Mouse (Mus musculus) intestine, postnatal 0 days (tissue): ENCODE data around the gene Cavin4. TPM values are rescaled to one million over a fixed set of nuclear protein-coding genes. Genes with fewer than 3 reads are reported as not detected.

Source experiments
- ATAC-seq: fragments of 200-750 bp; cut with Nextera tagmentation; 2 replicates; pipeline ENCODE4 v1.8.0; 2017; ENCODE audit warnings: mild to moderate bottlenecking, moderate TSS enrichment, moderate library complexity
- H3K27ac ChIP-seq: fragments of 300-500 bp; sonication (generic); 2 replicates; pipeline ENCODE4 v1.5.1; 2014; ENCODE audit warnings: mild to moderate bottlenecking, low read depth, low read length, moderate library complexity
- H3K27me3 ChIP-seq: fragments of 300-500 bp; sonication (generic); replicated peaks from 2 replicates; pipeline ENCODE4 v1.6.1; 2014; ENCODE audit warnings: low read length, mixed read lengths; ENCODE audit not compliant: control insufficient read depth, insufficient read depth
- H3K36me3 ChIP-seq: fragments of 300-500 bp; sonication (generic); 2 replicates; pipeline ENCODE4 v1.6.1; 2014; ENCODE audit warnings: mild to moderate bottlenecking, moderate library complexity; ENCODE audit not compliant: control insufficient read depth, insufficient read depth
- H3K4me1 ChIP-seq: fragments of 300-500 bp; sonication (generic); replicated peaks from 2 replicates; pipeline ENCODE4 v1.6.1; 2014; ENCODE audit warnings: antibody characterized with exemption, low read length, mixed read lengths; ENCODE audit not compliant: control insufficient read depth, insufficient read depth
- H3K4me2 ChIP-seq: fragments of 300-500 bp; sonication (generic); replicated peaks from 2 replicates; pipeline ENCODE4 v1.6.1; 2014; ENCODE audit warnings: low read depth, mild to moderate bottlenecking, moderate library complexity
- H3K4me3 ChIP-seq: fragments of 300-500 bp; sonication (generic); 2 replicates; pipeline ENCODE4 v1.5.1; 2014; ENCODE audit warnings: low read depth, low read length
- H3K9ac ChIP-seq: fragments of 300-500 bp; sonication (generic); 2 replicates; pipeline ENCODE4 v1.6.1; 2014; ENCODE audit warnings: mild to moderate bottlenecking, low read depth, low read length
- H3K9me3 ChIP-seq: fragments of 300-500 bp; sonication (generic); 2 replicates; pipeline ENCODE4 v1.6.1; 2016; ENCODE audit warnings: mixed run types; ENCODE audit not compliant: control insufficient read depth
- CTCF ChIP-seq: sonication (generic); IDR thresholded peaks from 2 replicates; pipeline ENCODE4 v1.5.1; 2016; ENCODE audit warnings: low read depth, mild to moderate bottlenecking, control low read depth, antibody characterized with exemption, moderate library complexity
- WGBS: fragments of 180-500 bp; shearing (Covaris S2); extraction: QIAGEN DNeasy Blood & Tissue Kit; methylation state at CpG from one replicate; pipeline ENCODE4 v1.1.7; 2014; 5-methylcytosine and 5-hydroxymethylcytosine counted together
- polyA plus RNA-seq: library from polyadenylated mRNA; unstranded; fragments of >200 nt; fragmentation: Nextera tagmentation; extraction: Ambion mirVana; gene quantifications from 2 replicates; pipeline ENCODE4 v1.2.1, GENCODE M21; 2015

Cavin4 gene
- polyA plus RNA-seq, result 0.05 and 0.09 TPM in 2 replicates

DNA sequence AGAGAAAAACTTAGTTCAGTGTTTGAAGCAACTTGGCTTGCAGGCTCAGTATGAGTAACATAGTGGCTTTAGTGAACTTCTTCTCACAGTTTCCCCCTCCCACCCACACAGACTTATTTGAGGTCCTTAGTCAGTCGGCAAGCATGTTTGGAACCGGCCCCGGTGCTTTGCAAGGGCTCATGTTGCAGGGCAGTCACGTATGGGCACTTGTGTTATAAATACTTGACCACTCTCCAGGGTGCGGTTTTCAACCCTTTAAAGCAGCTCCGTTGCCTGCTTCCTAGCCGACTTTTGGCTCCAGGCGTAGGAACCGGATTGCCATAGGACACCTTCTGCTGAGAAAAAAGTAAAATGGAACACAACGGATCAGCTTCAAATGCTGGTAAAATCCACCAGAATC, at the start of gene Cavin4:
Cavin4 (plus strand) TSS at position 244 of the 400 bp plus-strand sequence.
- no peaks in the 10 kb centered on the region for H3K9me3 ChIP-seq
- WGBS, result 92% methylated on average over 10 of the region's 10 CpGs
- H3K4me3 ChIP-seq, result no peak within 1 kb of the TSS
- H3K4me1 ChIP-seq, result no peaks in the 10 kb centered on the region
- H3K9ac ChIP-seq, result no peak within 1 kb of the TSS
- no peak within 1 kb of the TSS for H3K4me2 ChIP-seq
- no peak for ATAC-seq
- H3K27ac ChIP-seq, result no peak within 1 kb of the TSS
- no peak for TF ChIP-seq CTCF
- H3K36me3 ChIP-seq, result peaks cover 10% of the 10 kb centered on the region
- no peaks in the 10 kb centered on the region for H3K27me3 ChIP-seq

DNA sequence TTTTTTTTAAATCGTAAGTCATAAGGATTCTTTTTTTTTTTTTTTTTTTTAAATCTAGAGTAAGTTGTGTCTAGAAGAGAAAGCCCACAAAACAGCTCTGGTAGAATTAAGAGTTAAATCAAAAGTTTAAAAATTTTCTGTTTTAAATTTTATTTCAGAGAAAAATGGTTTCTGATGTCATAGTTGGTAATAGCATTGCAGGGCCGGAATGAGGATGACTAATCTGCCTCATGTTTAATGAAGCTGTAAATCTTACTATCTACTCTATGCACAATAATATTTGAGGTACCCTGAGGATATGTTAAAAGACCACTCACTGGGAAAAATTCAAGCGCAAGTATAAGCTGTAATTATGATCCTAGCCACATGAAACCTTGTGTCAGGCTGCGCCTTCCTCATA, 47.8 kb upstream of the Cavin4 start:
- no peak for ATAC-seq
- WGBS, result 95% methylated on average over 4 of the region's 4 CpGs

DNA sequence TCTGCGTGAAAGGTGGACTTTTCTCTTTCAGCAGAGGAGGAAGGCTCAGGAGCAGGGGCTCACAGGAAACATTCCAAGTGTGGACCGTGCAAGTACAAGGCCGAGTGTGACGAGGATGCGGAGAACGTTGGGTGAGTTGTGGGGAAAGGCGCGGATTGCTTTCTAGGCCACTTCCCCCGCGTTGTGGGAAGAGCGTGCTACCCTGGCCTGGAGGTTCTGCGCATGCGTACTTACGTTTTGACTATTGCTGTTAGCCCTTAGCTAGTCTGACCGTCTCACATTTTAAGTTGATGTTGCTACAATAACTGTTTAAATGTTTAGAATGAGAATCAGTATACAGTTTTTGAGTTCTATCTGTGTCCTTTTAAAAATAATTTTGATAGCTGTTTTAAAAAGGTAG, 46.1 kb upstream of the Cavin4 start:
- Histone ChIP-seq H3K36me3 (0 out of 2 replicates have a peak, but pooled peaks cover 7% of the 10 kb centered on the region), H3K27ac (no peak overlapping the region), H3K9me3 (no peaks in the 10 kb centered on the region), H3K27me3 (no peaks in the 10 kb centered on the region), H3K4me3 (no peak overlapping the region), H3K4me1 (no peaks in the 10 kb centered on the region), H3K4me2 (no peak overlapping the region), H3K9ac (no peak overlapping the region)
- TF ChIP-seq CTCF, result no peak
- no peak for ATAC-seq
- WGBS, result 98% methylated on average over 15 of the region's 15 CpGs

More for the DNA sequence above, 47.8 kb upstream of the Cavin4 start:
- Histone ChIP-seq H3K4me1 (no peaks in the 10 kb centered on the region), H3K9me3 (no peaks in the 10 kb centered on the region), H3K4me3 (no peak overlapping the region), H3K9ac (no peak overlapping the region), H3K36me3 (0 out of 2 replicates have a peak, but pooled peaks cover 6% of the 10 kb centered on the region), H3K27me3 (no peaks in the 10 kb centered on the region), H3K27ac (no peak overlapping the region), H3K4me2 (no peak overlapping the region)
- no peak for TF ChIP-seq CTCF

DNA sequence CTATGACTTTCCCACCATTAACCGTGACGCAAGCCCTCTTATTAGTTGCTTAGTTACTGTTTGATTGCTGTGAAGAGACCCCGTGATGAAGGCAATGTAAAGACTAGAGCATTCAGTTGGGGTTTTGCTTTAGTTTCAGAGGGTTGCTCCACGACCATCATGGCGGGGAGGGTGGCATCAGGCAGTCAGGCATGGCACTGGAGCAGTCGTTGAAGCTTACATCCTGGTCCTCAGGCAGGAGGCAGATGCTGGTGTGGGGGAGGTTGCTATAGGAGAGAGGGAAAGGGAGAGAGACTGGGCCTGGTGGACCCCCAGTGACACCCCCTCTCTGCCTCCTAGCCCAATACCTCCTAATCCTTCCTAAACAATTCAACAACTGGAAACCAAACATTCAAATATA, 43.2 kb upstream of the Cavin4 start:
- Histone ChIP-seq H3K36me3 (0 out of 2 replicates have a peak, but pooled peaks cover 7% of the 10 kb centered on the region), H3K4me2 (no peak overlapping the region), H3K27ac (no peak overlapping the region), H3K4me3 (no peak overlapping the region), H3K9ac (no peak overlapping the region), H3K9me3 (no peaks in the 10 kb centered on the region), H3K4me1 (no peaks in the 10 kb centered on the region), H3K27me3 (no peaks in the 10 kb centered on the region)
- no peak for TF ChIP-seq CTCF
- 94% methylated on average over 6 of the region's 6 CpGs for WGBS
- no peak for ATAC-seq

DNA sequence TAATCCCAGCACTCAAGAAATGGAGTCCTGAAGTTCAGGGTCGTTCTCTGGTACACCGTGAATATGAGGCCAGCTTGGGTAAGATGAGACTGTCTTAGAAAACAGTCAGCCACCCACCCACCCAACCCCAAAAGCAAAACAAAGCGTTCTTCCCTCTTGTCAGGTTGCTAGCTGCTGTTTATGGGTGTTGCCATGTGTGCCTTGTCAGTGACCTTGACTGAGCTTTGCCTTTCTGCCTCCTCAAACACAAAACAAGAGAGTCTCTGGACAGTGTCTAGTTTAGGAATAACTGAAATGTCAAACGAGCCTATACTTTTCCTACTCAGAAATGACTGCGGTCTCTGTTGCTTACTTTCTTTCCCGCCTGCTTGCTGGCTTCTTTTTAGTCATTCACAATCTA, 41.1 kb upstream of the Cavin4 start:
- no peak overlapping the region for H3K4me3 ChIP-seq
- no peaks in the 10 kb centered on the region for H3K9me3 ChIP-seq
- no peaks in the 10 kb centered on the region for H3K27me3 ChIP-seq
- no peak overlapping the region for H3K4me2 ChIP-seq
- ATAC-seq, result no peak
- H3K4me1 ChIP-seq, result no peaks in the 10 kb centered on the region
- no peak overlapping the region for H3K9ac ChIP-seq
- WGBS, result 67% methylated on average over 6 of the region's 6 CpGs
- no peak overlapping the region for H3K27ac ChIP-seq
- no peak for TF ChIP-seq CTCF
- H3K36me3 ChIP-seq, result 0 out of 2 replicates have a peak, but pooled peaks cover 7% of the 10 kb centered on the region

DNA sequence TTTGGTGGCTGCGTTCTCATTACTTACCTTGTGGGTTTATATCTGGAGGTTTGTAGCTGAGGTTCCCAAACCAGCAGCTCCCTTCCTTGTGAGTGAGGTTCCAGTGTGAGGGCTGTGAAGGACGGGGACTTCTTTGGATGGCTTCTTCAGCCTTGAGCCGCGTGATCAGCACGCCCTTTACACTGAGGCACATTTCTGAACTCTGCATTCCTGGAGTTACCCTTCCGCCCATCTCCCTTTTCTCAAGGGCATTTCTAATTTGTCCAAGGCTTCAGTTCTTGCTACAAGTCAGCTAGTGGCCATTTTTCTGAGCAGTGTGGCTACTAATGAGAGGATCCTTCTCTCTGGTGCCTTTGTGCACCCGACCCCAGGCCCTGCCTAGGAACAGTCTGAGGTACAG, 40.4 kb upstream of the Cavin4 start:
- no peak overlapping the region for H3K4me3 ChIP-seq
- H3K27ac ChIP-seq, result no peak overlapping the region
- H3K9ac ChIP-seq, result no peak overlapping the region
- 86% methylated on average over 7 of the region's 7 CpGs for WGBS
- no peak for TF ChIP-seq CTCF
- no peak overlapping the region for H3K4me2 ChIP-seq
- no peaks in the 10 kb centered on the region for H3K4me1 ChIP-seq
- no peak for ATAC-seq
- H3K36me3 ChIP-seq, result 0 out of 2 replicates have a peak, but pooled peaks cover 7% of the 10 kb centered on the region
- H3K9me3 ChIP-seq, result no peaks in the 10 kb centered on the region
- H3K27me3 ChIP-seq, result no peaks in the 10 kb centered on the region

DNA sequence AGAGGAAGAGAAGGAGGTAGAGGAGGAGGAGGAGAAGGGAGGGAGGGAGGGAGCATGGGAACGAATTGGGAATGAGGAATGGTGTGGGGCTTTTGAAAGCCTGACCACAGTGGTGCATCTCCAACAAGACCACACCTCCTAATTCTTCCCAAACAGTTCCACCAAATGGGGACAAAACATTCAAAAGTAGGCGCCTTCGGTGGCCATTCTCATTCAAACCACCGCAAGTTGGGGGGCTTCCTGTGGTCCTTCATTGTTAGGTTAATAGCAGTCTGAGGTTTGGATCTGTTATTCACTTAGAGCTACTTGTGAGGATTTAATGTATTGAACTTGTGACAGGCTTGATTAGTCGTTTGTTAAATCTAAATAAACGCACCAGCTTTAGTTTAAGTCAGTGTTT, 38.4 kb upstream of the Cavin4 start:
- H3K36me3 ChIP-seq, result peaks cover 7% of the 10 kb centered on the region; the same call in 1 of the 2 replicates
- no peak for ATAC-seq
- H3K9ac ChIP-seq, result no peak overlapping the region
- H3K4me1 ChIP-seq, result no peaks in the 10 kb centered on the region
- no peaks in the 10 kb centered on the region for H3K27me3 ChIP-seq
- H3K9me3 ChIP-seq, result no peaks in the 10 kb centered on the region
- H3K27ac ChIP-seq, result no peak overlapping the region
- TF ChIP-seq CTCF, result no peak
- H3K4me2 ChIP-seq, result no peak overlapping the region
- WGBS, result 69% methylated on average over 6 of the region's 6 CpGs
- no peak overlapping the region for H3K4me3 ChIP-seq
